Mouse (Mus musculus): ENCODE measurements around the gene Nacad. TPM values are rescaled to one million over a fixed set of nuclear protein-coding genes. Genes with fewer than 3 reads are reported as not detected.

Nacad gene
- total RNA-seq, 2 experiments from 2014 or later: 43.8 to 44.9 TPM

Other genes starting within 250 kb of the Nacad start
- gene Zmiz2, start 217.0 kb downstream of the Nacad start, total RNA-seq (2021): 100 to 1,000 TPM; 165 to 189 TPM
- gene Ppia, start 190.6 kb downstream of the Nacad start, total RNA-seq (2021): 1,000 to 10,000 TPM; 1,673 to 1,893 TPM
- 10 to 100 TPM; 40.9 to 42.0 TPM for gene H2afv, start 161.6 kb downstream of the Nacad start, total RNA-seq (2021)
- gene Purb, start 130.1 kb downstream of the Nacad start, total RNA-seq (2021): 100 to 1,000 TPM; 253 to 270 TPM
- gene Myo1g, start 85.1 kb downstream of the Nacad start, total RNA-seq (2021): under 1 TPM; 0.20 to 0.47 TPM
- gene Ccm2, start 59.2 kb downstream of the Nacad start, total RNA-seq (2021): 10 to 100 TPM; 51.8 to 54.9 TPM
- 10 to 100 TPM; 45.0 to 53.0 TPM for gene Tbrg4, start 20.0 kb upstream of the Nacad start, total RNA-seq (2021)
- not detected for gene Wap, start 32.6 kb upstream of the Nacad start, total RNA-seq (2021)
- 1 to 10 TPM; 4.7 to 7.4 TPM for gene Ramp3, start 52.5 kb upstream of the Nacad start, total RNA-seq (2021)
- not detected for gene Gm11983, start 231.6 kb upstream of the Nacad start, total RNA-seq (2021)

Measured in layer of hippocampus, postnatal 25 days (tissue).